Mouse (Mus musculus) stomach, postnatal 0 days (tissue): ENCODE measurements around the gene Trip13. TPM values are rescaled to one million over a fixed set of nuclear protein-coding genes. Genes with fewer than 3 reads are reported as not detected.

Experiments used
- ATAC-seq: fragments of 200-750 bp; cut with Nextera tagmentation; 2 replicates; pipeline ENCODE4 v1.8.0; 2017; ENCODE audit not compliant: low FRiP score, low TSS enrichment
- DNase-seq: peaks from one replicate; pipeline ENCODE4 v3.0.0-alpha.2; 2016; ENCODE audit warnings: low spot score
- H3K27ac ChIP-seq: fragments of 300-500 bp; sonication (generic); replicated peaks from 2 replicates; pipeline ENCODE4 v1.5.1; 2014; ENCODE audit warnings: mild to moderate bottlenecking, control low read depth
- H3K27me3 ChIP-seq: fragments of 300-500 bp; sonication (generic); 2 replicates; pipeline ENCODE4 v1.6.1; 2014; ENCODE audit warnings: low read length; ENCODE audit not compliant: control insufficient read depth, insufficient read depth
- H3K36me3 ChIP-seq: fragments of 300-500 bp; sonication (generic); 2 replicates; pipeline ENCODE4 v1.6.1; 2014; ENCODE audit warnings: low read length, mixed read lengths; ENCODE audit not compliant: control insufficient read depth, insufficient read depth
- H3K4me1 ChIP-seq: fragments of 300-500 bp; sonication (generic); replicated peaks from 2 replicates; pipeline ENCODE4 v1.6.1; 2014; ENCODE audit warnings: antibody characterized with exemption; ENCODE audit not compliant: control insufficient read depth, insufficient read depth
- H3K4me2 ChIP-seq: fragments of 300-500 bp; sonication (generic); replicated peaks from 2 replicates; pipeline ENCODE4 v1.6.1; 2014; ENCODE audit warnings: low read depth, mild to moderate bottlenecking, control low read depth, moderate library complexity
- H3K4me3 ChIP-seq: fragments of 300-500 bp; sonication (generic); 2 replicates; pipeline ENCODE4 v1.5.1; 2014; ENCODE audit warnings: low read depth, low read length, control low read depth
- H3K9ac ChIP-seq: fragments of 300-500 bp; sonication (generic); 2 replicates; pipeline ENCODE4 v1.6.1; 2014; ENCODE audit warnings: mild to moderate bottlenecking, low read length, control low read depth, mixed read lengths
- H3K9me3 ChIP-seq: fragments of 300-500 bp; sonication (generic); 2 replicates; pipeline ENCODE4 v1.6.1; 2016; ENCODE audit warnings: low read length; ENCODE audit not compliant: control insufficient read depth
- CTCF ChIP-seq: IDR thresholded peaks from 2 replicates; pipeline ENCODE4 v1.5.1; 2016; ENCODE audit warnings: antibody characterized with exemption, low read depth, mild to moderate bottlenecking, moderate library complexity
- EP300 ChIP-seq: optimal IDR thresholded peaks from 2 replicates; pipeline ENCODE3; 2016; ENCODE audit warnings: antibody characterized with exemption
- WGBS: fragments of 180-500 bp; shearing (Covaris S2); extraction: QIAGEN DNeasy Blood & Tissue Kit; methylation state at CpG from one replicate; pipeline ENCODE4 v1.1.7; 2014; 5-methylcytosine and 5-hydroxymethylcytosine counted together
- polyA plus RNA-seq: library from polyadenylated mRNA; unstranded; fragments of >200 nt; fragmentation: Nextera tagmentation; extraction: Ambion mirVana; gene quantifications from 2 replicates; pipeline ENCODE4 v1.2.1, GENCODE M21; 2015

Gene Trip13
- polyA plus RNA-seq: 9.1 and 11.0 TPM in 2 replicates

DNA sequence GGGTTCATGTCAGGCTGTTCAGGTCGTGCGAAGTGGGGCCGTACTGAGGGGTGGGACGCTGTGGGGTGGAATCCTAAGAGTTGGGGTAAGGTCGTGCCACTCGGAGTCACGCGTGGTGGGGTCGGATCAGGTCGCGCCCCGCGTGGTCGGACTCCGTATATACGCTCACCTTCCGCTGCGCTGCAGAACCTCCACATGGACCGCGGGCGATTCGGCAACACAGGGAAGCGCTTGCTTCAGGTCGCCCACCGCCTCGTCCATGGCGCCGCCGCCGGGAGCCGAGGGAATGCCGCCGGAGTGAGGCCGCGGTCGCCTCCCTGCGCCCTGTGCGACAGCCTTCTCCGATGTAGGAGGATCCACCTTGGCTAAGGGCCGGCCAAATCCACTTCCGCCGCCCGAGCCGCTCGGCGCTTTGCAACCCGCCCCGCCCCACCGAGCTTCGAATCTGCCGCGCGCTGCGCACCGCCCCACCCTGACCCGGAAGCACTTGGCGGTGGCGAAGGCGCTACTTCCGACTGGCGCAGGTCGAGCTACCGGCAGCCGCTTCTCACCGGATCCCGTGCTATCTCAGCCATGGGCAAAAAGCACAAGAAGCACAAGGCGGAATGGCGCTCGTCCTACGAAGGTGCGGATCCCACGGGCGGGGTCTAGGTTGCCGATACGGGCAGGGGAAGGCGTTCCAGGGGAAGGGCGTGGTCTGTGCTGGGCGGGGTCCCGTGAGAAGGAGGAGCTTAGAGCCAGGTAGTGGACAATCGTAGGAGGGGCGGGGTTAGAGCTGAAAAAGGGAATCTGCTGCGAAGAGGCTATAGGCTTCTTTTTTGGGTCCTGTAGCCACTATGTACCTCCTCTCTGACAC lies at the start of gene Trip13, which contains the start of gene Brd9:
TSS of gene Trip13 (minus strand) at position 464 of the 856 bp plus-strand sequence.
TSS of gene Brd9 (plus strand) at position 491 of the 856 bp plus-strand sequence.
- Histone ChIP-seq H3K27me3 (no peaks in the 10 kb centered on the region), H3K36me3 (peaks cover 6% of the 10 kb centered on the region), H3K4me3 (peak within 1 kb of the TSS; percentile 74), H3K4me1 (peaks cover 4% of the 10 kb centered on the region; the same call in 1 of the 2 replicates), H3K9ac (peak within 1 kb of the TSS; percentile 86), H3K4me2 (peak within 1 kb of the TSS; percentile 84), H3K27ac (peak within 1 kb of the TSS; percentile 92), H3K9me3 (no peaks in the 10 kb centered on the region)
- TF ChIP-seq CTCF (peak; percentile 14; the same call in 1 of the 2 replicates), EP300 (no peak)
- DNase-seq: peak; percentile 96
- under 1% methylated on average over 79 of the region's 82 CpGs for WGBS
- ATAC-seq: peak; percentile 98

GRCm38 (mm10) chr13:73976935-73977334 lies 39.4 kb upstream of the Trip13 start:
- no peaks in the 10 kb centered on the region for H3K9me3 ChIP-seq
- no peak for DNase-seq
- H3K27ac ChIP-seq: no peak overlapping the region
- no peaks in the 10 kb centered on the region for H3K36me3 ChIP-seq
- no peaks in the 10 kb centered on the region for H3K27me3 ChIP-seq
- WGBS: 84% methylated on average over 5 of the region's 5 CpGs
- no peak overlapping the region for H3K9ac ChIP-seq
- H3K4me1 ChIP-seq: no peaks in the 10 kb centered on the region
- ATAC-seq: no peak
- H3K4me2 ChIP-seq: no peak overlapping the region
- no peak overlapping the region for H3K4me3 ChIP-seq
- TF ChIP-seq EP300 (no peak), CTCF (no peak)

DNA sequence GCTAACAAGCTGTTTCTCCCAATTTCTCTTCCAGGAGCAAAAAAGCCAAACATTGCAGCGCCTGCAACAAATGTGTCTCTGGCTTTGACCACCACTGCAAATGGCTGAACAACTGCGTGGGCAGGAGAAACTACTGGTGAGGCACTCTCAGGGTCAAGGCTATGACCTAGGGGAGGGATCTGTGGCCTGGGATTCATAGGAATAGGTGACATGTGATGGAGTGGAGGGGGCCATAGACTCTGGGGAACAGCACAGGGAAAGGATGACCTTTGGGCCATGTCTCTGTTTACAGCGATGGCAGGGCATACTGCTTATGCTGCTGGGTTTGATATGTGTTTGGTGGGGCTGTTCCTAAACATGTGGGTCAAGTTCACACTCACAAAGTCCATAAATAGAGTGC lies 36.9 kb upstream of the Trip13 start:
- Histone ChIP-seq H3K9ac (no peak overlapping the region), H3K4me2 (no peak overlapping the region), H3K27me3 (no peaks in the 10 kb centered on the region), H3K4me1 (peaks cover 2% of the 10 kb centered on the region; the same call in 1 of the 2 replicates), H3K36me3 (no peaks in the 10 kb centered on the region), H3K4me3 (no peak overlapping the region), H3K27ac (no peak overlapping the region), H3K9me3 (no peaks in the 10 kb centered on the region)
- WGBS: 83% methylated on average over 3 of the region's 3 CpGs
- no peak for TF ChIP-seq EP300
- TF ChIP-seq CTCF: no peak
- no peak for DNase-seq
- ATAC-seq: no peak

DNA sequence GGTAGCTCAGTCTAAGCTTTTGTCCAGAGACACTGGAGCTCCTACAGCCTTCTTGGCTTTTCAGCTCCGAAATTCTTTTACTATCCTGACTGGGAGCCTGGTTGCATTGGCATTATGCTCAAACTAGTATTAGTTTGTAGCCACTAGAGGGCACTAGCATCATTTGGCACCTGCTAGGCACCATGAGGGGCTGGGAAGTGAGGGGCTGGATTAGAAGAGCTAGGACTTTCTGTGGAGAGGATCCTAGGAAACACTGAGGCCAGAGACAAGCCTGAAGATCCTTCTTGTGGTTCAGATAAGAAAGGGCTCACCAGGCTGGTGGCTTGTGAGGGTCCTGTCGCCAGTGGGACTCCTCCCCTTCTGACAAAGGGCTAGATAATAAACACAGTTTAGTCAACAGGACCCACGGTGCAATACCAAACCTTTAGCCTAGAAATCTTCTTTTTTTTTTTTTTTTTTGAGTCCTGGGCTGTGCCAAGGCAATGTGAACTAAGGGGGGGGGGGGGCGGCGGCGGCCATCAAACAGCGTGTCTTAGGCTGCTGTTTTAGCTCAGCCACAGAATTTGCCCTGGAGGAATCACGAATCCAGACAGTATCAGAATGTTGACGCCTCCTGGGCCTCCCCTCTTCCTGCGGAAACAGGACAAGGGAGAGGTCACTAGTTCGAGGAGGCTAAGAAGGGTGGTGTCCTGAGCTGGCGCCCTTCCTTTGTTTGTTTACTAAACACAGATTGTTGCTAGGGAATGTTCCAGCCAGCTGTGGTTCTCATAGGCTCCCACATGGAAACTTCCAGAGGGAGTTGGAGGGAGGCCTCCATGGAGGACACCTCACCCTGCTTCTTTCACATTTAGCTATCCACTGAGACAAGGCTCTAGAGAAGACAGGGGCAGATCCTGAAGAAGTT lies 33.2 kb upstream of the Trip13 start:
- peak; percentile 98 for ATAC-seq

GRCm38 (mm10) chr13:73963551-73963950 lies 26.0 kb upstream of the Trip13 start, which contains the start of gene Zdhhc11:
Gene Zdhhc11, plus strand, starts transcription at chr13:73963851.
- peaks cover 6% of the 10 kb centered on the region; the same call in 1 of the 2 replicates for H3K36me3 ChIP-seq
- H3K27me3 ChIP-seq: no peaks in the 10 kb centered on the region
- H3K27ac ChIP-seq: no peak within 1 kb of the TSS
- ATAC-seq (no peak), DNase-seq (no peak)
- no peaks in the 10 kb centered on the region for H3K9me3 ChIP-seq
- H3K4me2 ChIP-seq: no peak within 1 kb of the TSS
- no peak for TF ChIP-seq EP300
- H3K4me1 ChIP-seq: no peaks in the 10 kb centered on the region
- 77% methylated on average over 5 of the region's 5 CpGs for WGBS
- H3K4me3 ChIP-seq: no peak within 1 kb of the TSS
- H3K9ac ChIP-seq: no peak within 1 kb of the TSS

More for the DNA sequence above, 33.2 kb upstream of the Trip13 start:
- H3K27me3 ChIP-seq: no peaks in the 10 kb centered on the region
- no peak overlapping the region; the same call in 1 of the 2 replicates for H3K9ac ChIP-seq
- peak overlapping the region; percentile 80 for H3K27ac ChIP-seq
- H3K9me3 ChIP-seq: no peaks in the 10 kb centered on the region
- H3K4me2 ChIP-seq: peak overlapping the region; percentile 52
- H3K4me3 ChIP-seq: peak overlapping the region; percentile 20
- peak; percentile 82 for DNase-seq
- 8% methylated on average over 11 of the region's 12 CpGs for WGBS
- TF ChIP-seq CTCF (peak; percentile 94), EP300 (peak; percentile 73)
- peaks cover 2% of the 10 kb centered on the region; the same call in 1 of the 2 replicates for H3K4me1 ChIP-seq
- H3K36me3 ChIP-seq: no peaks in the 10 kb centered on the region
